Mouse (Mus musculus) T-helper 2 cell (primary cell): Measurements from ENCODE around the gene 2300003K06Rik.
"Not testable (repeated sequence)": the region's sequence is repeated elsewhere in the genome, so short reads cannot be mapped to it uniquely, and the experiment has no call there.

Source experiments
- in situ Hi-C: fragments of 300-600 bp; cut with MboI, MseI; formaldehyde crosslinking; loops from one replicate; pipeline ENCODE4 v1.15.1; 2025; ENCODE audit warnings: high pct_unique_total_duplicates

2300003K06Rik gene

DNA sequence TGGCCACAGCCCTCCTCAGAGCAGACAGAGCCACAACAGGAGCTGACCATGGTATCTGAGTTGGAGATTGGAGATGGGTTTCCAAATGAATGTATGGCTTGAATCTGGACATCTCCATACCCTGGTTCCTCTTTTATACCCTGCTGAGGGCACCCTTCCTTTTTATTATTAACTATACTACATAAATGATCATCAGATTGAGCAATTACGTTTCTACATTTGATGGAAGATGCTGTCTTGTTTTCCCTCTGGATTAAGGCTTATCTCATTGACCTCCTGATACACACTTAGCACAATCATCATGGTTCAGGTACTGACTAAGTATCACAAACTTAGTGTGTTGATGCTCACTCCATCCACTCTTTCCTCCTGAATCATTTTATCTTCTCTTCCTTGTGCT is at the start of gene 2300003K06Rik:
Gene 2300003K06Rik, minus strand, starts transcription at position 101 of the 400 bp plus-strand sequence.
- in situ Hi-C loops: no loop called here

DNA sequence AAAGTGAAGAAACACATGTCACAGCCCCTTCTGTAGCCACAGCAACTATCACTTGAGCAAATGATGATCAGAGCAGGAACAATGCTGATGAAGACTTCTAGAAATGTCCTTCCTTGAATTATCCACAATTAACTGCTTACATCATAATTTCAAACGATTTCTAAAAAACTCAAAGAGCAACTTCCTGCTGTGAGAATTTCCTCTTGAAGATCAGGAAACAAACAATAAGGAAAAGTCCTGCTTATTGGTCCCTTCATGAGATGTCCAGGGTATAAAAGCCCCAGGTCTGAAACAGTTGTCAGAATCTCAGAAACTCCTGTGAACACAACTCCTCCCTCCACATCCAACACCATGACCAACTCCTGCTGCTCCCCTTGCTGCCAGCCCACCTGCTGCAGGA is 41.0 kb upstream of the 2300003K06Rik start, which contains the start of gene Gm11567:
Gene Gm11567, plus strand, starts transcription at position 301 of the 400 bp plus-strand sequence.
- in situ Hi-C loops: not testable (repeated sequence)

DNA sequence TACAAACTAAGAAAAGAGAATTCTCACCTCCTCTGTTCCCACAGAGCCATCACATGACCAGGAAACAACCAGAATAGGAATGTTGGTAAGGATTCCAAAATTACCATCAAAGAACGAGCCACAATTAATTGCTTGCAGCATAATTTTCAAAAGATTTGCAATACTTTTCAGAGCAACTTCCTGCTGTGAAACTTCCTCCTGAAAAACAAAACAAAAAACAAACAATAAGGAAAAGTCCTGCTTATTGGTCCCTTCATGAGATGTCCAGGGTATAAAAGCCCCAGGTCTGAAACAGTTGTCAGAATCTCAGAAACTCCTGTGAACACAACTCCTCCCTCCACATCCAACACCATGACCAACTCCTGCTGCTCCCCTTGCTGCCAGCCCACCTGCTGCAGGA is 35.2 kb upstream of the 2300003K06Rik start, which contains the start of gene Krtap9-1:
Gene Krtap9-1, plus strand, starts transcription at position 301 of the 400 bp plus-strand sequence.
- in situ Hi-C loops: not testable (repeated sequence)

DNA sequence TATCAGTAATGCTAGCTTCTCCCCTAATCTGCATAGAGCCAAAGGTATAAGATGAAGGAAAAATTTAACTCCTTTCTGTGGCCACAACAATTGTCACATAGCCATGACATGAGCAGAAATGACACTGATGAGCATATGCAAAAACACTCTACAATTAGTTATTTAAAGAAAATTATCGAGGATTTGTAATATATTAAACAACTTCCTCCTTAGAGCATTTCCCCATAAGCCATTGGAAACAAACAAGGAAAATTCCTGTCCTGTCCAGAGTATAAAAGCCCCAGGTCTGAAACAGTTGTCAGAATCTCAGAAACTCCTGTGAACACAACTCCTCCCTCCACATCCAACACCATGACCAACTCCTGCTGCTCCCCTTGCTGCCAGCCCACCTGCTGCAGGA is 26.3 kb upstream of the 2300003K06Rik start, which contains the start of gene Gm11559:
Gene Gm11559, plus strand, starts transcription at position 301 of the 400 bp plus-strand sequence.
- in situ Hi-C loops: not testable (repeated sequence)

DNA sequence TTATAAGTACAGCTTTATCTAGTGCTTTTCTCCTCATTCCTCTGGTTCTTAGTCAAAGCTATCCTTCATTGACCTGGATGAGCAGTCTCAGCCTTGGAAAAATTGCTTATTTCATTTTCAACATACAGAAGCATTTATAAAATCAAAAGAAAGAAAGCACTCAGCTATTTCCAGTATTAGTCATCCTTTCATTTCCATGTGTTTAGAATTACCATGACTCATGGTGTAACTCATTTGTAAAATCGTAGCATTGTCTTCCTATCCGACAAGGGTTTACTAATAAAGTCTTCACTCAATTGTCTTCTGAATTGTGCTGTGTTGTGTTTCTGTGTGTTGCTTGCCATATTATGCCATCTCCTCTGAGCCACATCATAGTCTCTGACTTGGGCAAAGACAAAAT is 20.9 kb upstream of the 2300003K06Rik start:
- in situ Hi-C loops: no loop called here

DNA sequence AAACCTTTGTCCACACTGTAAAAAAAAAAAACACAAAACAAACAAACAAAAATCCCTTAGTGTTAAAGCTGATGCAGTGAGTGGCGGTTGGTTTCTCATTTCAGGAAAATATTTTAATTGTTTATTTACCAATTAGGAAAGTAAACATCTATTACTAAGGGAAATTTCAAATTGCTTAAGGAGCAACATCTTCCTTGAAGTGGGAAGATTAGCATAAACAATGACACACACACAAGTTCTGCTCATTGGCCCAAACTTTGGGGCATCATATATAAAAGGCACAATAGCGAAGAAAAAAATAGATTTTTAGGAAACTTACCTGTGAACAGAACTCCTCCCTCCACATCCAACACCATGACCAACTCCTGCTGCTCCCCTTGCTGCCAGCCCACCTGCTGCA is 19.8 kb upstream of the 2300003K06Rik start, which contains the start of gene Gm11568:
Gene Gm11568, plus strand, starts transcription at position 301 of the 400 bp plus-strand sequence.
- in situ Hi-C loops: no loop called here

DNA sequence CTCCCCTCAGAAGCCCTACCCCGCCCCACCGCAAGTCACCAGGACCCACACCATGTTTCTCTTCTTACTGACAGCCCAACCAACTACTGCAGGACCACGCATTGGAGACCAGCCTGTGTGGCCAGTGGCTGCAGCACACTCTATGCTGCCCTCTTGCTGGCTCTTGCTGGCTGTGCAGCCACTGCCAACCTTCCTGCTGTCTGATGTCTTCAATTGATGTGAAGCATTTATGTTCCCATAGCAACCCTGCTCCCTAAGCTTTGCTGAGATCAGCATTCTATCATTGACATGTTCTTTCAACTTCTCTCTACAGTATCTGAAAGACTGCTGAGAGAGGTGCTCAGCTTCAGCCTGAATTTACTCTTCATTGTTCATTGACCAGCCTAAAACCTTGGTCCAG is 16.3 kb upstream of the 2300003K06Rik start:
- in situ Hi-C loops: no loop called here

DNA sequence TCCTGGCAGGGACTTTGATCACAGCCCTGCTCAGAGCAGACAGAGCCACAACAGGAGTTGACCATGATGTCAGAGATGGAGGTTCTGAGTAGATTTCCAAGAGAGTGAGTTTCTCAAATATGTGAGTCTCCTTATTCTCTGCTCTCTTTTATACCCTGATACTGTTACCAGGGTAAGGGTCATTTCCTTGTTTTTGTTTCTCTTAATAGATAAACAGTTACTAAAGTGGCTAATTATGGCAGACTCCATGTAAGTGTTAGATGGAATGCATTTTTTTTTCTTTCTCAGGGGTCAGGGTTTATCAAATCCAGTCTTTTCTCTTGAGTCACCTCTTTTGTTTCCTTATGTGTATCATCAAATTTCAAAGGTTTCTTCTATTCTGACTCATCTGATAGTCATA is 13.6 kb upstream of the 2300003K06Rik start, which contains the start of gene Krtap4-16:
Gene Krtap4-16, minus strand, starts transcription at position 101 of the 400 bp plus-strand sequence.
- in situ Hi-C loops: no loop called here

DNA sequence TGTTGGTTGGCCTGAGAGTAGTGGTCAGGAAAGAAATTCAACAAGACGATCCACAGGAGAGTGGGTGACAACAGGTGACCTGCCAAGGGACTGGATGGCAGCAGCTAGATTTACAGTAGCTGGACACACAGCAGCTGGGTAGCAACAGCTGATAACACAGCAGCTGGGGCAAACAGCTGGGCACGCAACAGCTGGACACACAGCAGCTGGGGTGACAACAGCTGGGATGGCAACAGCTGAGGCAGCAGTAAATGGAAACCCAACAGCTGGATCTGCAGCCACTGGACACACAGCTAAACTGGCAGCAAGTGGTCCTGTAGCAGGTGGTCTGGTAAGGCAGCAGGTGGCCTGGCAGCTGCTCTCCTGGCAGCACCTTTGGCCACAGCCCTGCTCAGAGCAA is 8.9 kb upstream of the 2300003K06Rik start:
- in situ Hi-C loops: no loop called here

DNA sequence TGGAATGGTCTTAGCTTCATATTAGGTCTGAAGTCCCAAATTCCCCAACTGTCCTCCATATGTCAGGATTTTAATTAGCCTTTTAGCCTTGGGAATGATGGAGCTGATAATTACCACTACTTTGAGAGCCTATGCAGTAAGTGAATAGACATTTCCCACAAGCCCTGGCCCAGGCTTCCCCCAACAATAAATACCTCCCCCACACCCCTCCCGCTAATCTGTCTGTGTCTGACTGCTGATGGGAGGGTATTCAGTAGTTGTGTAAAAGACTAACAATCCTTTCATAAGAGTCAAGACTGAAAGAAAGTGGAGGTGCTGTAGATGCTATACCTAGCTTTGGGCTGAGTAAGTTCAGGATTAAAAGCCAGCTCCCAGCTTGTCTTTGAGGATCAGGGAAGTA is 4.3 kb upstream of the 2300003K06Rik start:
- in situ Hi-C loops: no loop called here

DNA sequence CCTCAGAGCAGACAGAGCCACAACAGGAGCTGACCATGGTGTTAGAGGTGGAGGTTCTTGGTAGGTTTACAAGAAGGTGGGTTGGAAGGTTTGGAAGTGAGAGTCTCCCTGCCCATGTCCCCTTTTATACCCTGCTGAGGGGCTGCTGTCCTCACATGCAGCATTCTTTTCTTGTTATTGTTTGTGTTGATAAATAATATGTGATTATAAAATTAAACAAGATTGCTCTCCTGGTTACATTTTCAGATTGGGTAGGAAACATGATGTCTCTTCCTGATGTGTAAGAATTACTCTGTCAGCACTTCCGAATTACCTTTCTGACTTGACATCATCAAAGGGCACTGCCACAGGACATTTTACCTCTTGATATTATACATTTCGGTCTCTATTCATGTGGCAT is 22.3 kb downstream of the 2300003K06Rik start, which contains the start of gene Gm11564:
Gene Gm11564, minus strand, starts transcription at position 101 of the 400 bp plus-strand sequence.
- in situ Hi-C loops: not testable (repeated sequence)

DNA sequence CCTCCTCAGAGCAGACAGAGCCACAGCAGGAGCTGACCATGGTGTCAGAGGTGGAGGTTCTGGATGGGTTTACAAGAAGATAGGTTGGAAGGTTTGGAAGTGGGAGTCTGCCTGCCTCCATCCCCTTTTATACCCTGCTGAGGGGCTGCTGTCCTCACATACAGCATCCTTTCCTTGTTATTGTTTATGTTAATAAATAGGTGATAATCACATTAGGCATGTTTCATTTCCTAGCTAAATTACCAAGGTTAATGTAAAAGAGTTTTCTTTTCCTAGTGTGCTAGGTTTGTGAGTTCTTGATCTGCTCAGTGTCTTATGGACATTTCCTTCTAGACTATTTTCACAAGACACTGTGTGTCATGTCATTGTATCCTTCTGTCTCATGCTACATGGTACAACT is 28.1 kb downstream of the 2300003K06Rik start, which contains the start of gene Krtap4-13:
Gene Krtap4-13, minus strand, starts transcription at position 101 of the 400 bp plus-strand sequence.
- in situ Hi-C loops: not testable (repeated sequence)

DNA sequence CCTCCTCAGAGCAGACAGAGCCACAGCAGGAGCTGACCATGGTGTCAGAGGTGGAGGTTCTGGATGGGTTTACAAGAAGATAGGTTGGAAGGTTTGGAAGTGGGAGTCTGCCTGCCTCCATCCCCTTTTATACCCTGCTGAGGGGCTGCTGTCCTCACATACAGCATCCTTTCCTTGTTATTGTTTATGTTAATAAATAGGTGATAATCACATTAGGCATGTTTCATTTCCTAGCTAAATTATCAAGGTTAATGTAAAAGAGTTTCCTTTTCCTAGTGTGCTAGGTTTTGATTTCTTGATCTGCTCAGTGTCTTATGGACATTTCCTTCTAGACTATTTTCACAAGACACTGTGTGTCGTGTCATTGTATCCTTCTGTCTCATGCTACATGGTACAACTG is 33.5 kb downstream of the 2300003K06Rik start, which contains the start of gene Gm11554:
Gene Gm11554, minus strand, starts transcription at position 101 of the 400 bp plus-strand sequence.
- in situ Hi-C loops: not testable (repeated sequence)

DNA sequence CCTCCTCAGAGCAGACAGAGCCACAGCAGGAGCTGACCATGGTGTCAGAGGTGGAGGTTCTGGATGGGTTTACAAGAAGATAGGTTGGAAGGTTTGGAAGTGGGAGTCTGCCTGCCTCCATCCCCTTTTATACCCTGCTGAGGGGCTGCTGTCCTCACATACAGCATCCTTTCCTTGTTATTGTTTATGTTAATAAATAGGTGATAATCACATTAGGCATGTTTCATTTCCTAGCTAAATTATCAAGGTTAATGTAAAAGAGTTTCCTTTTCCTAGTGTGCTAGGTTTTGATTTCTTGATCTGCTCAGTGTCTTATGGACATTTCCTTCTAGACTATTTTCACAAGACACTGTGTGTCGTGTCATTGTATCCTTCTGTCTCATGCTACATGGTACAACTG is 39.0 kb downstream of the 2300003K06Rik start, which contains the start of gene Gm11569:
Gene Gm11569, minus strand, starts transcription at position 101 of the 400 bp plus-strand sequence.
- in situ Hi-C loops: not testable (repeated sequence)

DNA sequence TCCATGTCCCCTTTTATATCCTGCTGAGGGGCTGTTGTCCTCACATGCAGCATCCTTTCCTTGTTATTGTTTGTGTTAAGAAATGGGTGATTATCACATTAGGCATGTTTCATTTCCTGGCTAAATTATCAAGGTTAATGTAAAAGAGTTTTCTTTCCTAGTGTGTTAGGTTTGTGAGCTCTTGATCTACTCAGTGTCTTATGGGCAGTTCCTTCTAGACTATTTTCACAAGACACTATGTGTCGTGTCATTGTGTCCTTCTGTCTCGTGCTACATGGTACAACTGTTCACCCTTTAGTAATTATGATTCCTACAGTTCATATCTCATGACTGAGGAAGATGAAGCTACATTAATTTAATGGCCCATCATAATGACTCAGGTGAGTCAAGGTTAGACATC is 44.5 kb downstream of the 2300003K06Rik start, which contains the start of gene Gm11596:
Gene Gm11596, minus strand, starts transcription at position 101 of the 400 bp plus-strand sequence.
- in situ Hi-C loops: no loop called here
